Mouse (Mus musculus) thymus, adult 2 months (tissue): ENCODE data around the gene Cep95. TPM values are rescaled to one million over a fixed set of nuclear protein-coding genes. Genes with fewer than 3 reads are reported as not detected.
"Not testable (repeated sequence)": the region's sequence is repeated elsewhere in the genome, so short reads cannot be mapped to it uniquely, and the experiment has no call there.

Source experiments
- DNase-seq: peaks from one replicate; pipeline ENCODE4 v3.0.0; 2021
- H3K27ac ChIP-seq: fragments of 200-500 bp; 2 replicates; pipeline ENCODE4 v1.5.1; 2012; ENCODE audit warnings: low read length, control low read depth; ENCODE audit not compliant: control insufficient read depth, insufficient read depth
- H3K27me3 ChIP-seq: fragments of 200-500 bp; 2 replicates; pipeline ENCODE4 v1.6.1; 2012; ENCODE audit warnings: mild to moderate bottlenecking, low read length, moderate library complexity, mixed read lengths; ENCODE audit not compliant: control insufficient read depth, insufficient read depth
- H3K36me3 ChIP-seq: fragments of 200-500 bp; 2 replicates; pipeline ENCODE4 v1.6.1; 2012; ENCODE audit warnings: mild to moderate bottlenecking, low read length, moderate library complexity; ENCODE audit not compliant: control insufficient read depth, insufficient read depth
- H3K4me1 ChIP-seq: fragments of 200-500 bp; replicated peaks from 2 replicates; pipeline ENCODE4 v1.6.1; 2012; ENCODE audit warnings: low read length; ENCODE audit not compliant: control insufficient read depth, insufficient read depth
- H3K4me3 ChIP-seq: fragments of 200-500 bp; 2 replicates; pipeline ENCODE4 v1.5.1; 2012; ENCODE audit warnings: mild to moderate bottlenecking, low read length, control low read depth, moderate library complexity; ENCODE audit not compliant: control insufficient read depth, insufficient read depth
- CTCF ChIP-seq: fragments of 200-500 bp; IDR thresholded peaks from 2 replicates; pipeline ENCODE4 v1.5.1; 2012; ENCODE audit warnings: mild to moderate bottlenecking, control low read depth, low read length, moderate library complexity, borderline replicate concordance; ENCODE audit not compliant: control insufficient read depth, poor library complexity, insufficient read depth; ENCODE audit errors: extremely low read depth
- POLR2A ChIP-seq: fragments of 200-500 bp; IDR thresholded peaks from 2 replicates; pipeline ENCODE4 v1.6.1; 2012; ENCODE audit warnings: mild to moderate bottlenecking, low read length, control low read depth, moderate library complexity; ENCODE audit not compliant: control insufficient read depth, poor library complexity, insufficient read depth; ENCODE audit errors: extremely low read depth
- WGBS: fragments of 180-500 bp; shearing (Covaris S2); methylation state at CpG from one replicate; pipeline ENCODE4 v1.1.7; 2018; 5-methylcytosine and 5-hydroxymethylcytosine counted together
- polyA plus RNA-seq: library from polyadenylated mRNA; depleted of rRNA; stranded (reverse); fragments of >200 nt; gene quantifications from 2 replicates; pipeline ENCODE4 v1.2.3, GENCODE M21; 2012; rRNA removed

The Cep95 gene
- polyA plus RNA-seq, result 9.0 and 10.4 TPM in 2 replicates

GRCm38 (mm10) chr11:106788775-106789459 lies at the start of gene Cep95, which contains the start of gene Ddx5:
Gene Cep95, plus strand, starts transcription at chr11:106789252.
Gene Ddx5, minus strand, starts transcription at chr11:106789185.
- Histone ChIP-seq H3K4me1 (0 out of 2 replicates have a peak, but pooled peaks cover 2% of the 10 kb centered on the region), H3K27ac (peak within 1 kb of the TSS; percentile 89), H3K27me3 (no peaks in the 10 kb centered on the region), H3K4me3 (peak within 1 kb of the TSS; percentile 78), H3K36me3 (peaks cover 39% of the 10 kb centered on the region)
- under 1% methylated on average over 58 of the region's 58 CpGs for WGBS
- peak; percentile 99 for DNase-seq
- peak; percentile 44; the same call in 1 of the 2 replicates for TF ChIP-seq CTCF
- TF ChIP-seq POLR2A, result peak; percentile 63

GRCm38 (mm10) chr11:106740724-106741123 lies 48.3 kb upstream of the Cep95 start:
- 95% methylated on average over 5 of the region's 8 CpGs for WGBS
- H3K4me3 ChIP-seq, DNase-seq, H3K36me3 ChIP-seq, H3K27ac ChIP-seq, H3K4me1 ChIP-seq, H3K27me3 ChIP-seq: not testable (repeated sequence)

GRCm38 (mm10) chr11:106741232-106741631 lies 47.8 kb upstream of the Cep95 start:
- Histone ChIP-seq H3K4me1 (peaks cover 3% of the 10 kb centered on the region; the same call in 1 of the 2 replicates), H3K27ac (no peak overlapping the region), H3K4me3 (no peak overlapping the region), H3K27me3 (no peaks in the 10 kb centered on the region), H3K36me3 (no peaks in the 10 kb centered on the region)
- TF ChIP-seq POLR2A (no peak), CTCF (no peak)
- 89% methylated on average over 6 of the region's 6 CpGs for WGBS
- no peak for DNase-seq

- peaks cover 3% of the 10 kb centered on the region; the same call in 1 of the 2 replicates for H3K4me1 ChIP-seq
- 97% methylated on average over 3 of the region's 3 CpGs for WGBS
- H3K36me3 ChIP-seq, result no peaks in the 10 kb centered on the region
- H3K27ac ChIP-seq, result no peak overlapping the region
- H3K27me3 ChIP-seq, result no peaks in the 10 kb centered on the region
- no peak overlapping the region for H3K4me3 ChIP-seq
- TF ChIP-seq CTCF (no peak), POLR2A (no peak)
- no peak for DNase-seq
Measured at GRCm38 (mm10) chr11:106741826-106742225, 47.2 kb upstream of the Cep95 start.

GRCm38 (mm10) chr11:106742388-106742841 lies 46.6 kb upstream of the Cep95 start:
- TF ChIP-seq CTCF (no peak), POLR2A (no peak)
- H3K4me3 ChIP-seq, result no peak overlapping the region
- no peaks in the 10 kb centered on the region for H3K36me3 ChIP-seq
- H3K27ac ChIP-seq, result no peak overlapping the region
- peaks cover 3% of the 10 kb centered on the region; the same call in 1 of the 2 replicates for H3K4me1 ChIP-seq
- no peak for DNase-seq
- 52% methylated on average over 6 of the region's 6 CpGs for WGBS
- no peaks in the 10 kb centered on the region for H3K27me3 ChIP-seq

GRCm38 (mm10) chr11:106744949-106745348 lies 44.1 kb upstream of the Cep95 start:
- peaks cover 3% of the 10 kb centered on the region; the same call in 1 of the 2 replicates for H3K4me1 ChIP-seq
- no peak overlapping the region for H3K27ac ChIP-seq
- H3K4me3 ChIP-seq, result no peak overlapping the region
- 97% methylated on average over 5 of the region's 5 CpGs for whole genome bisulfite sequencing
- TF ChIP-seq POLR2A (no peak), CTCF (no peak)
- no peaks in the 10 kb centered on the region for H3K36me3 ChIP-seq
- H3K27me3 ChIP-seq, result no peaks in the 10 kb centered on the region
- DNase-seq, result no peak

- 12% methylated on average over 7 of the region's 7 CpGs for WGBS
- Histone ChIP-seq H3K4me3 (peak overlapping the region; percentile 48), H3K27ac (peak overlapping the region; percentile 86), H3K4me1 (peaks cover 15% of the 10 kb centered on the region)
- DNase-seq, H3K36me3 ChIP-seq, H3K27me3 ChIP-seq: not testable (repeated sequence)
Measured at GRCm38 (mm10) chr11:106749557-106750120, 39.4 kb upstream of the Cep95 start.
